Mouse (Mus musculus): ENCODE measurements around the gene Ehmt2.

Gene Ehmt2

DNA sequence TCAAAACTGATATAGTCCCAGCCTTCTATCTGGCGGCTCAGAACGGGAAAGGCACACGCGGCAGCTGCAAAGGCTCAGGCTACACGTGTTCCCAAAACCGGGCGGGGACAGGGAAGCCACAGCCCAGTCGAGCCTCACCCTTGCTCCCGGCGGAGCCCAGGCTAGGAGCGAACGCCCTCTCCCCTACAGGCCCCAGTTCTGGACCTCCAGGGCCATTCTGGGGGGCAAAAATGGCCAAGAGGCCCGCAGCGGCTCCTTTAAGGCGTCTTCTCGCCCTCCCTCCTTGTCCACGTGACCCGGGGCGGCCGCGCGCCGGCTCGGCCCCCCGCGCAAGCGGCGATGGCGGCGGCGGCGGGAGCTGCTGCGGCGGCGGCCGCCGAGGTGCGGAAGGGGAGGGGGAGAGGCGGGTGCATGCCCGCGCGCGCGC, at the start of gene Ehmt2, which contains the start of gene C2:
Gene Ehmt2, plus strand, starts transcription at position 310 of the 427 bp plus-strand sequence.
Gene C2, minus strand, starts transcription at position 106 of the 427 bp plus-strand sequence.
- DNase-seq (ENCODE audit: low read depth in 2 of 2, low spot score in 2 of 2), result peak; percentile 41 to 57

DNA sequence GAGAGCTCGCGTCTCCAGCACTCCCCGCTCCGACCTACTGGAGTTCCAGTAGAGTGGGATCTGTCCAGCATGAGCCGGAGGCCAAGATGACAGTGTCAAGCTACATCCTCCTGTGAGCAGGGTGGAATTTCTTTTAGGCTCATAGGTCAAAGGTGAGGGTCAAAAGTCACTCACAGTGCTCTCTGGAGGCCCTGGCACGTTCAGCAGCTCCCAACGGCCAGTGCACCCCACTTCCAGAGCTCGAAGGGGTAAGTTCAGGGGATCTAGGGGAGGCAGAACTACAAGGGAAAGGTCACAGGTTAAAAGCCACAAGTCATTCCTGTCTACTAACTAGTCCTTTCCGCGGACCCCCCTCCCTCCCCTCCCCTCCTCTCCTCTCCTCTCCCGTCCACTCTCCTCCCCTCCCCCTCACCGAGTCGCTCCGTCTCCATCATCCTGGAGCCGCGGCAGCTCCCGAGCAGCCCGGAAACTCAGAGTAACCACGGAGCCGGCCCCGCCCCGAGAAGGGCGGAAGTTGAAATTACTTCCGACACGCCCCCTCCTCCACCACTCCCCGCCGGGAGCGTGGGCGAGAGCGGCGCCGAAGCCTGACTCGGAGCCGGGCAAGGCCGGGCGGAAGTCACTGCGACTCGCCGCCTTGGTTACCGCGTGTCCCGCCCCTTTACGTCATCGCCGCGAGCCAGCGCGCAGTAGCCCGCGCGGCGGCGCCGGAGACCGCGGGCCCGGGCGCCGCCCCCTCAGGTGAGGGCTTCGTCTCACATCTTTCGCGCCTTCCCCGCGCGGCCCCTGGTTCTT, 48.4 kb upstream of the Ehmt2 start, which contains the start of the genes Skiv2l and Nelfe:
Gene Skiv2l, minus strand, starts transcription at position 489 of the 795 bp plus-strand sequence.
Gene Nelfe, plus strand, starts transcription at position 670 of the 795 bp plus-strand sequence.
- peak; percentile 98 to 99 for DNase-seq (ENCODE audit: low read depth in 2 of 2, low spot score in 2 of 2)

DNA sequence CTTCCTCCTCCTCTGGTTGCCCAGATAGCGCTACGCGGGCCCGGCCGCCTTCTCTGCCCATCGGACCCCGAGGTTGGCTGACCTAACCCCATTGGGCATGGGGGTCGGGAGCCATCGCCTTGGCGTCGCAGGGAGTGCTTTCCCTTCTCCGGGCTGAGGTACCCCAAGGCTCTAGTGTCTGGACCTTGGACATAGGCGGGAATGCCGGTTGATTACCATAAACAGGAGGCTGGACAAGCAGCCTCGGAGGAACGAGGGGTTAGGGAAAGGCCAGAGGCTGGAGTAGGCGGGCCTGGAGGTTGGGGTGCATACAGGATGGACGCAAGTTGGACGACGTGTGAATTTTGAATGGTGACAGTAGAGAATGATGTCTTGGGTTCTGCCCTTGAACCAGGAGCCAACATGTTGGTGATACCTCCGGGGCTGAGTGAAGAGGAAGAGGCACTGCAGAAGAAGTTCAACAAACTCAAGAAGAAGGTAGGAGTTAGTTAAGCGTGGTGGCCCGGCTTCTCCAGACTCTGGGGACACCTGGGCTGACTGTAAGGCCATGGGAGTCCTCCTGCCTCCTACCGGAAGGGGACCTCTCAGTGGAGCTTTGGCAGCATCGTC, 47.6 kb upstream of the Ehmt2 start:
- DNase-seq (ENCODE audit: low read depth in 2 of 2, low spot score in 2 of 2), result no peak

DNA sequence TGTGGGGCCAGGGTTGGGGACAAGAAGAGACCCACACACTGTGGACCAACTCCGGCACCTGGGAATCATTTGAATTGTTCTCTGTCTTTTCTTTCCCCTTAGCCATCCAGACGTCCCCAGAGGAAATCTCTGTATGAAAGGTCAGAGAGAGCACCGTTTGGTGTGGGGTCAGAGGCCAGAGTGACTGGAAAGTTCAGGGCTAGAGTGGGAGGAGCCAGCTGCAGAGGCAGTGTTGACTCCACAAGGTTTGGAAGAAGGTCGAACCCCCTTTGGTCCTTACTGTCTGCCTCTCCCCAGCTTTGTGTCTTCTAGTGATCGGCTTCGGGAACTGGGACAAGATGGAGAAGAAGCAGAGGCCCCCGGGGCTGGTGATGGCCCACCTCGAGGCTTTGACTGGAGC, 44.8 kb upstream of the Ehmt2 start:
- no peak for DNase-seq (ENCODE audit: low read depth in 2 of 2, low spot score in 2 of 2)

DNA sequence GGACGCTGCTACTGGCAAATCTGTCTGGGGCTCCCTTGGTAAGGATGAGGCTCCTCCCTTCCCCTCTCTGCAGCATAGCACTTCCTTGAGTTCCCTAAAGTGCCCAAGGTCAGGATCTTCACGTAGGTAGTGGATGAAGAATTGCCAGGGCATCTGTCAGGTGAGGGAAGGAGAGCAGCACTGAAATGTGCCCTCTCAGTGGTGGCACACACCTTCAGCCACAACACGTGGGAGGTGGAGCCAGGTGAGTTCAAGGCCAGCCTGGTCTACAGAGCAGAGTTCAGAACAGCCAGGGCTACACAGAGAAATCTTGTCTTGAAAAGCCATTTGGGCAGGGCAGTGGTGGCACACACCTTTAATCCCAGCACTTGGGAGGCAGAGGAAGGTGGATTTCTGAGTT, 43.5 kb upstream of the Ehmt2 start:
- no peak for DNase-seq (ENCODE audit: low read depth in 2 of 2, low spot score in 2 of 2)

DNA sequence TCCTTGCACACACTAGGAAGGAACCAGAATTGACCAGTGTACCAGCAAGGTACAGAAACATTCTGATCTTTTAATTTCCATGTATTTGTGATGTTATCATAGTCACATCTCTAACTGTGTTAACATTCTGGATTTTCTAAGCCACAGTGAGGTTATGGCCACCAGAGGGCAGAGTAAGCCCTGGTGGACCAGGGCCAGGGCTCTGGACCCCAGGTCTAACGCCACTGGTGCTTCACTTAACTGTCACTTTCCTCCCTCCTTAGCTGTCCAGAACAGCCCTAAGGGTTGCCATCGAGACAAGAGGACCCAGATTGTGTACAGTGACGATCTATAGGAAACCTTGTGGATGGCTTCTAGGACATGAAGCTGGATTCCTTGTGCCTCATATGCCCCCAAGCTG, 42.4 kb upstream of the Ehmt2 start:
- DNase-seq (ENCODE audit: low read depth in 2 of 2, low spot score in 2 of 2), result peak; percentile 39 to 43

DNA sequence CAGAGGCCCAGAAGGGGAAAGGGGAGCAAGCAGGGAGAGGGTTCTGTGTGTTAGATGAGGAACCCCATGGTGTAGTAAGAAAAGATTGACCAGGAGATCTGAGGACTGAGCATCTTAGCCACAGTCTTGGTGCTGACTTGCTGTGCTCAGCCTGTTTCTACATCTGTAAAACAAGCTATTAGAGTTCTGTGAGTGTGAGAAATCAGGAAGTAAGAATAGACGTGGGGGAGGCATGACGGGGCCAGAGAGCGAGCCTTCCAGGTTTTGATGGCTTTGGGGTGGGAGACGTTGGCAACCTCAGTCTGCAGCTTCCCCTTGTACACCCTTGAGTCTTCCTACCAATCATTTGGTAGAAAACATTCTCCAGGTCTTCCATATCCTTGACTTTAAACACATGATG, 39.6 kb upstream of the Ehmt2 start:
- no peak for DNase-seq (ENCODE audit: low read depth in 2 of 2, low spot score in 2 of 2)

DNA sequence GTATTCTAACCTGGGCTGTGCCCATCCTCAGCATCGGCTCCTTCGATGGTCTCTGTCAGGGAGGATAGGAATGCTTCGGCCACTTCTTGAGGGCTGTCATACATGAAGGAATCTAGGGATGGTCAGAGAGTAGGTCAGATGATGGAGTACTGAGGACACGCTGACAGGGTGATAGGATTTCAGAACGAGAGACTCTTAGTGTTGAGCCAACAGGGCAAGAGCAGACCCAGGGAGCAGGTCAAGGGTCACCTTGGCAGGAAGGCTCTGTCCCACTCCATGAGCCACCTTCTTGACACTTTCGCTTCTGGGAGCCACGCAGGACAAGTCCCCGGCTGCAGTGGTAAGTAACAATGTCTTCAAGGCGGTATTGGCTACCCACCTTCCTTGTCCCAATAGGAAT, 37.8 kb upstream of the Ehmt2 start:
- DNase-seq (ENCODE audit: low read depth in 2 of 2, low spot score in 2 of 2), result no peak

DNA sequence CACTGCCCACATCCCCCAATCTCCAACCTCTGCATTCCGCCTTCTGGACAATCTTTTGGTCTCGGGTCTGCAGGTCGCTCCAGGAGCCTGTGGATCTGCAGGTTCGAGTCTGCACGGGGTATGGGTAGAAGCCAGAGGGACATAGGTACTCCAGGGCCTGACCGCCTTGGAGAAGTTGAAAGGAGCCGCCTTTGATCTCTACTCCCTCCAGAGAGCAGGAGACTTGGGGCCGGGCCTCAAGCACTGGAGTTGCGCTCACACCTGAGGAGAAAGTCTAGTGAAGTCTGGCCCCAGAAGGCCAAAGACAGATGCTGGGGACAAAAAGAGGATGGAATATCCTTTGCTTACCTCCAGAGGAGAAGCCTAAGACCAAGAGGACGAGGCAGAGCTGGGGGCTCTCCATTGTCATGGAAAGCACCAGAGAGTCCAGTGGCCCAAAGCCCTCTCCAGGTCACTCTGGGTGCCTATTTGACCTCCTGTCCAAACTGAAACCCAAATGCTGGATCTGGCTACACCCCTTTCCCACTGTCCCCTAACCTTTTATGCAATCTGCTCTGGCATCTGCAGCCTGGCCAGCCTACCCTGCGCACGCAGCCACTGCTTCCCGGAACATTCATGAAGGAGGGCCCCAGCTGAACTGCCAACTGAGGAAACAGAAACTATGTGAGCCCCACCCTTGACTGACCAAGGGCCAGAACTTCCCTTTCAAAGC, 36.4 kb upstream of the Ehmt2 start:
- DNase-seq (ENCODE audit: low read depth in 2 of 2, low spot score in 2 of 2), result no peak

DNA sequence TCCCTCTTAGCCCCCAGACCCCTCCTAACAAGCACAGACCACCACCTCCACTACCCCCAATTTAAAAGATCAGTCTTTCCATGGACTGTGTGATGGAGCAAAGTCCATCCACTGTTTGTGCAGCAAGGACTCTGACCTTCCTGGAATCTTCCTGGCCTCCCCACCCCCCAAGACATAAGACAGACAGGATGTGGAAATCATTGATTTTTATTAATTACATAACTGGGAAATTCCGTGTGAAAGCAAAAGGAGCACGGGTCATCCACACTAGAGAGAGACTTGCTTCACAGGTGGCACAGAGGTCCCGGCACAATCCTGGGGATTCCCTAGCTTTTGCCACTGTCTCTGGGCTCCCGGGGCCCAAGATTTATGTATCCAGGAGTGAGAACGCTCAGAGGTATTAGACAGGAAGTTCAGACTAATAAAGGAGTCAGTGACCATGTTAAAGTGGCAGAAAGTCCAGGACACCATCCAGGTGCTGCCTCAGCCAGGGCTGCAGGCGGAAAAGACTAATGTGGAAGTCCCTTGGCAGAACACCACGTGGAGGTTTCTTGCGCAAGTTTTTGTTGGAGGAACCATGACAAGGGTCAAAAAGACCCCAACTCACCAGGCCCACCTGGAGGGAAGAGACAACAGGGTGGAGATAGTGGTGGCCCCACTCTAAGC, 35.7 kb upstream of the Ehmt2 start, which contains the start of gene Cfb:
Gene Cfb, minus strand, starts transcription at position 103 of the 666 bp plus-strand sequence.
- DNase-seq (ENCODE audit: low read depth in 2 of 2, low spot score in 2 of 2), result no peak

DNA sequence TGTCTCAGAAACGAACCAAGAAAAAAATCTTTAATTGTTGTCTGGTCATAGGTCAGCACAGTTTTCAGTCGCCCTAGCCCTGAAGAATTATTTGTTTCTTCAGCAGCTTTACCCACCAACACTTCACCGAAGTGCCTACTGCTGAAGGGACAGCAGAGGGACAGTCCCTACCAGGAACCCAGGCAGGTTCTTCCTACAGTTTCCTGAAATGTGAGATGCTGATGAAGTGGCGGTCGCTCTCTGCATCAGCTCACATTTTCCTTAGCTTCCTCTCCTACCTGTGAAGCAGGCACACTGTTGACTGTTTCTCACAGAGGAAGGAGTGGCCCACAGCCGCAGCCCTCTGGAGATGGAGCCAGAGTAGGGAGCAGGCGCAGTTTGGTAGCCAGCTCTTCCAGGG, 32.3 kb upstream of the Ehmt2 start:
- no peak for DNase-seq (ENCODE audit: low read depth in 2 of 2, low spot score in 2 of 2)

DNA sequence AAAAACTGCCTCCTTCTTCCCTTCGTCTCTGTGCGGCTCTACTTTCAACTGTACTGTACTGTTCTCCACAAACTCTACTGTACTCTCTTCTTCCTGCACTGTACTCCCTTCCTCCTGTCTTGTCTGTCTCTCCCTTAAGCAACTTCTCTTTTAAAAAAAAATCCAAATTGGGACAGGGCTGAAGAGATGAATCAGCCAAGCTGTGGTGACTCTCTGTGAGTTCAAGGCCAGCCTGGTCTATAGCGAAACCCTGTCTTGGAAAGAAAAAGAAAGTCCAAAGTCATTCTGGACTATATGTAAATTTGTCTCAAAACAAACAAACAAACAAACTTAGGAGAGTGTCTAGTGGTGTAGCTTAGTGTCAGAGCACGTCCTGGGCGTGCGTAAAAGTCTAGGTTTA, 23.9 kb upstream of the Ehmt2 start:
- no peak for DNase-seq (ENCODE audit: low read depth in 2 of 2, low spot score in 2 of 2)

DNA sequence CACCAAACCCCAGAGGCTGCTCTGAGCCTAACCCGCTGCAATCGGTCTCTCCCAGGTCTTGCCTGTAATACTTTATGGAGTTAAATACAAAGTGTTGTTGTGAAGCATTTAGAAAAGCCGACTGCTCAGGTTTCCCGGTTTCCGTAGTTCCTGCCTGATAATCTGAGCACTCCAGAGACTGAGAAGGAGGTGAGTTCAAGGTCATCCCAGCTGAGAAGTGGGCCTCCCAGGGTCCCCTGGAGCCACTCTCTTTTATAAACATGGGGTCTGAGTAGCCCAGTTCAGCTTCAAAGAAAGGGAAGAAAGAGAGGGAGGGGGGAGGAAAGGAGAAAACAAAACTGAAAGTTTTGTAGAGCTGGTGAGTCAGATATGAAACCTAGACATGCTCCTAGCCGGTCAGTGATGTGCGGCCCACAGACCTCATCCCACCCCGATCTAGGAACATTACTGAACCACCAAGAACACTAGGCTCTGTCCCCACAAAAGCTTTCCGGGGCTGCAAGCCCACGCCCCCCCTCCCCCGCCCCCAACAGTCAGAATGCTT, 18.9 kb upstream of the Ehmt2 start, which contains the start of gene Zbtb12:
Gene Zbtb12, plus strand, starts transcription at position 148 of the 544 bp plus-strand sequence.
- no peak for DNase-seq (ENCODE audit: low read depth in 2 of 2, low spot score in 2 of 2)

DNA sequence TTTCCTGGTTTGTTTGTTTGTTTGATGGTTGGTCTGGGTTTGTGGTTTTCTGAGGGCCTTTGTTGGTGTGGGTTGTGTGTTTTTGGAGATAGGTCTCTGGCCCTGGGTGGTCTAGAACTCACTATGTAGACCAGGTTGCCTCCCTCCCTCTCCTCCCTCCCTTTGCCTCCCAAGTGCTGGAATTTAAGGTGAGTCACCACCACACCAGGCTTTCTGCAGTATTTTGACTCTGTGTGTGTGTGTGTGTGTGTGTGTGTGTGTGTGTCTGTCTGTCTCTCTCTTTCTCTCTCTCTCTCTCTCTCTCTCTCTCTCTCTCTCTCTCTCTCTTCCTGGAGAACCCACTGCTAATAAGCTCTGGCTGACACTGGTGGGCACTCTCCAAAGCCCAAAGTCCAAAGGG, 17.1 kb upstream of the Ehmt2 start:
- no peak for DNase-seq (ENCODE audit: low read depth in 2 of 2, low spot score in 2 of 2)

DNA sequence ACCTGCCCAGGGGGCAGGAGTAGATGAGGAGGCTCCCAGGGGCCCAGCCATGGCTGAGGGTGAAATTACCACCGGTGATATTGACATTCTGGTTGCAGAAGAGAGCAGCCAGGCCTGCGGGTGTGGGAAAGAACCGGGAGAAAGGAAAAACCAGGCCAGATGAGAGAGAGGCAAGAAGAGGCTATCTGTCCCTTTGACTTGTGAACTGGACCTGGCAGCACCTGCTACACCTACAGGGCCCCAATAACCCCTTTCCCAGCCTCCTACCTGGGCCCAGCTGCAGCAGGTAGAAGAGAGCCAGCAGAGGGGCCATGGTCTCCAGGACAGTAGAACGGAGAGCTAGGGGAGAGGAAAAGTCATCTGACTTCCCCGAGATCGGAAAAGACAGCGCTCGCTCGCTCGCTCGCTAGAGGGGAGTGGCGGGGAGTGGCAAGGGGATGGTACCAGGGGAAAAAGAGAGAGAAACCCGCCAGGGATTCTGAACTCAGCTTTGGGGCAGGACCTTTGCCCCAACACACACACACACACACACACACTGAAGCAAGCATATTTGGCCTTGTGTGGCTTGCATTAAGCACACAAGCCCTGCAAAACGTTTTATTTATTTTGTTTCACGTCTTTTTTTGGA, 16.5 kb upstream of the Ehmt2 start, which contains the start of gene Gm20547:
Gene Gm20547, minus strand, starts transcription at position 360 of the 628 bp plus-strand sequence.
- DNase-seq (ENCODE audit: low read depth in 2 of 2, low spot score in 2 of 2), result no peak

DNA sequence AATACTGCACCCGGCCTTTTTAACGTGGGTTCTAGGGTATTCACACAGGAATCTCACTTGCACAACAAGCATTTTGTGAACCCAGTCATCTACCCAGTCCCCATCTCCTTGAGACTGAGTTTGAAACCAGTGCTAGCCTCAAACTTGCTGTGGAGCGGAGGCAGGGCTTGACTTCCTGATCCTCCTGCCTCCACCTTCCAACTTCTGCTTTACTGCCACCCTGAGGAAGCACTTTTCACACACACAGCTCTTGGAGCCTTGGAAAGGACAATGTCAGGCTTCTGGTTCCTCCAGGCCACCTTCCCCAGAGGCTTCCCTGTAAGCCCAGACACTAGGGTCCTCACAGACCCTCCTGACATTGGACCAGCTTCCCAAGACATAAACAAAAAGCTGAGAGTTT, 14.9 kb upstream of the Ehmt2 start:
- no peak for DNase-seq (ENCODE audit: low read depth in 2 of 2, low spot score in 2 of 2)

DNA sequence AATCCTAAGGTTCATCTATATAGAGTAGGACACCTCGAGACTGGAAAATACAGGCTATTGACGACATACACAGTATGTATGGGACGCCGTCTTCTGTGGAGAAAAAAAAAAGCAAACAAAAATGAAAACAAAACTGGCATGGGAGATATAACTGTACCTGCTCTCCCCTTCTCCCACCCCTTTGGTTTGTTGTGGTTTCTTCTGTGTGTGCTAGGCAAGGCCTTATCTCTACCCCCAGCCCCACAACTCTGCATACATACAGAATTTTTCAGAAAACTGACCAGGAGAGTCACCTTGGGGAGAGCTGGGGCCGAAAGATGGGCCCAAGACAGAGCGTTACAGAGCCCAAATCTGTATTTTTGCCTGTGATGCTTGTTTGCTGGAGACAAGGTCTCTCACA, 13.6 kb upstream of the Ehmt2 start:
- no peak for DNase-seq (ENCODE audit: low read depth in 2 of 2, low spot score in 2 of 2)

DNA sequence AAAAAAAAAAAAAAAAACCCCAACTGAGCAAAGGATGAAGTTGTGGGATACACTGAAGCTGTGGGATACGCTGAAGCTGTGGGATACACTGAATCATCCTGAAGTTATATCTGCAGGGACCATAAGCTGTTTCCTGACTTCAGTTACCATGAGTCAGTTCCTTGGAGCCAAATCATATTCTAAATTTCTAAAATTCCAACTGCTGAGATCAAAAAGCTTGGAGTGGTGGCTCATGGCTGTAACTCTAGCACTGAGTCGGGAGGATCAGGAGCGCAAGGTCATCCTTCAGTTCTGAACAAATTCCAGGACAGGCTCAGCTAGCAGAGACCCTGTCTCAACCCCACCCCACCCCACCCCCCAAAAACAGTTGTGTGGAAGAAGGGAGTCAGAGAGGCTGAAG, 12.7 kb upstream of the Ehmt2 start:
- no peak for DNase-seq (ENCODE audit: low read depth in 2 of 2, low spot score in 2 of 2)

DNA sequence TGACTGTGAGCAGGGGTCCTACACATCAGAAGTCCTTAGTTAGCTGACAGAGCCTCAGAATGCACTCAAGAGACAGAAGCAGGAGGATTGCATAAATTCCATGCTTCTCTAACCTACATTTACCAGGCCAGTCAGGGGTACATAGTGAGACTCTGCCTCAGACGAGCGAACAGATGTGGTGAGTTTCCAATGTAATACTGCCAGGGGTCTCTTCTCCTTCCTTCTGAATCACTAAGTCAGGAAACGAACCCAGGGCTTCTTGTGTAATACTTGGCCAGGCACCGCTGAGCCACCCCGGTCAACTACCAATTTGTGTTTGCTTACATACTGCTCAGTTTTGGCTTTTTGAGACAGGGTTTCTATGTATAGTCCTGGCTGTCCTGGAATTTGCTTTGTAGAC, 10.3 kb upstream of the Ehmt2 start:
- no peak for DNase-seq (ENCODE audit: low read depth in 2 of 2, low spot score in 2 of 2)

DNA sequence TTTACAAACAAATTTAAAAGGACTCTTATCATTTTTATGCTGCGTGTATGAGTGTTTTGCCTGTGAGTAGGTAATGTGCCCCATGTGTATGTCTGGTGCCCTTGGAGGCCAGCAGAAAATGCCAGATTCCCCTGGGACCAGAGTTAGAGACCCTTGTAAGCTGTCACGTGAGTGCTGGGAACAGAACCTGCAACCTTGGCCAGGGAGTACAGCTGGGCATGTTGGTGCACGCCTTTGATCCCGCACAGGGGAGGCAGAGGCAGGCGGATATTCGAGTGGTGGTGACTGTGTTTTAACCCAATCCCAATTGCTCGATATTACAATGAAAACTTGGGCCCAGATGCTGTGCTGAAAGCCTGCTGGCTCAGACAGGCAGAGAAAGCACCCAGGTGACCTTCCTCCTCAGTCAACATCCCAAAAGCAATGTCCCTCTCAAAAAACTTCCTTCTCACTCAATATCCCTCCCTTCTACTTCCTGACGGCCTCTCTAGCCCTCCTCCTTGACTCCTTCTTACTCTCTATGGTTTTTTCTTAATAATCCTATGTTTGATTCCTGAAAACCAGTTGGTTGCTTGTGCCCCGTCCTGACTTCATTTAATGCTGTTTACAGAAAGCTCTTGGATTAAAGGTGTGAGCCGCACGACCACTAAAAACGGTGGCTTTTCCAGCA, 8.1 kb upstream of the Ehmt2 start:
- no peak for DNase-seq (ENCODE audit: low read depth in 2 of 2, low spot score in 2 of 2)
